Mouse (Mus musculus): ENCODE data around the gene B4galnt1. TPM values are rescaled to one million over a fixed set of nuclear protein-coding genes. Genes with fewer than 3 reads are reported as not detected.

The B4galnt1 gene
- total RNA-seq, 2 experiments from 2014 or later: 111 to 116 TPM

- intact Hi-C loops (cut with DNase I): no loop called here
- DNase-seq (ENCODE audit: low spot score in 2 of 2): no peak
These were observed 32.1 kb downstream of the B4galnt1 start for GRCm38 (mm10) chr10:127197104-127197503.

GRCm38 (mm10) chr10:127197505-127198110 lies 32.6 kb downstream of the B4galnt1 start:
- intact Hi-C loops (cut with DNase I): no loop called here
- peak in 1 of 2 experiments; percentile 69 for DNase-seq (ENCODE audit: low spot score in 2 of 2)

- DNase-seq (ENCODE audit: low spot score in 2 of 2): no peak
- intact Hi-C loops (cut with DNase I): no loop called here
These were observed 33.5 kb downstream of the B4galnt1 start for GRCm38 (mm10) chr10:127198492-127198891.

GRCm38 (mm10) chr10:127199068-127199467 lies 34.0 kb downstream of the B4galnt1 start:
- intact Hi-C loops (cut with DNase I): no loop called here

DNA sequence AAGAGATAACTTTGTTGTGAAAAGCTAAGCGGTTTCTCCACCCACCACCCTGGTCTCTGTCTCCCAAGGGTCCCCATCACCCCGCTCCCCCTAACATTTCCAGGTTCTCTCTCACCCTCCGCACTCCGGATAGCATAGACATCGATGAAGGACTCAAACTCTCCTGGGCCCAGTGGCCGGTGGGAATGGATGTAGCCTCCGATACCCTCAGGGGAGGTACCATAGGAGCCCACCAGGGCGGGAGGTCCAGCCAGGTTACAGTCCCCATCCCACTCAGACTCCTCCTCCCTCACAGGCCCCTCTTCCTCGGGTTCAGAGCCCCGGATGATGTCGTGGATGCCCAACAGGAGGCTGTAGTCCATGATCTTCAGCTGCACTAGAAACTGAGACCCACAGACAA lies 34.4 kb downstream of the B4galnt1 start:
- no peak for DNase-seq (ENCODE audit: low spot score in 2 of 2)
- intact Hi-C loops (cut with DNase I): no loop called here

More at GRCm38 (mm10) chr10:127199068-127199467, 34.0 kb downstream of the B4galnt1 start:
- DNase-seq (ENCODE audit: low spot score in 2 of 2): no peak

DNA sequence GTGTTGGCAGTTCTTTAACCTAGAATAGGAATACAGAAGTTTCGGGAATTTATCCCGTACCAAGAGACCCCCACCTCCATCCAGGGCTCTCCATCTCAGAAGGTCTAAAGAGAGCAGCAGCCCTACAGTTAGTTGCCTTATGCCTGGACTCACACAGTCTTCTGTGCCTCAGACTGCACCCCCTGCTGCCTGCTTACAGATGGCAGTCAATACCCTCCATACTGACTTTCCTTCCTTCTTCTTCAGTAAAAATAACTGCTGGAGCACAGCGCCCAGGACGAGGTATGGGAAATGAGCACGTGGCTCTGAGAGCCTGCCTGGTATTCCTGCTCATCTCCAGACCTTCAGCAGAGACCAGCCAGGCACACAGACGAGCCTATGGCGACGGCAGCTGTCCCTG lies 35.3 kb downstream of the B4galnt1 start:
- intact Hi-C loops (cut with DNase I): no loop called here
- no peak for DNase-seq (ENCODE audit: low spot score in 2 of 2)

- DNase-seq (ENCODE audit: low spot score in 2 of 2): no peak
- intact Hi-C loops (cut with DNase I): no loop called here
These were observed 38.1 kb downstream of the B4galnt1 start for GRCm38 (mm10) chr10:127203106-127203505.

GRCm38 (mm10) chr10:127204589-127204988 lies 39.6 kb downstream of the B4galnt1 start:
- intact Hi-C loops (cut with DNase I): no loop called here
- DNase-seq (ENCODE audit: low spot score in 2 of 2): no peak

DNA sequence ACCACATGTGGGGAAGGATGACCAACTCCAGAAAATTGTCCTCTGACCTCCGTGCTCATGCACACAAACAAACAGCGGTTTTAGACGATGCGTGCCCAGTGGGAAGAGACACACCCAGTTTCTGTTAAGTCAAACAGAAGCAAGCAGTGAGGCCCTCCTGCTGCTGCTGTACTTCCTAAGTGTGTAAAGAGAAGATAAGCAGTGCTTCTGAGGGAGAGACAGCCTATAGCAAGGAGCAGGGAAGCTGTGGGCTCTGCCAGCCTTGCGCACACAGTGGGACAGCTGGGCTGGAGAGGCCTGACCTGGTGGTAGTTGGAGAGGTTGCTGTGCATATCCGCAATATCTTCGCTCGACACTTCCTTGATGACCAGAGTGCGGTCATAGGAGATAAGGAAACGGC lies 40.3 kb downstream of the B4galnt1 start:
- DNase-seq (ENCODE audit: low spot score in 2 of 2): no peak
- intact Hi-C loops (cut with DNase I): no loop called here

- intact Hi-C loops (cut with DNase I): no loop called here
- DNase-seq (ENCODE audit: low spot score in 2 of 2): peak in 1 of 2 experiments; percentile 90
These were observed 43.9 kb downstream of the B4galnt1 start for GRCm38 (mm10) chr10:127208921-127209320.

DNA sequence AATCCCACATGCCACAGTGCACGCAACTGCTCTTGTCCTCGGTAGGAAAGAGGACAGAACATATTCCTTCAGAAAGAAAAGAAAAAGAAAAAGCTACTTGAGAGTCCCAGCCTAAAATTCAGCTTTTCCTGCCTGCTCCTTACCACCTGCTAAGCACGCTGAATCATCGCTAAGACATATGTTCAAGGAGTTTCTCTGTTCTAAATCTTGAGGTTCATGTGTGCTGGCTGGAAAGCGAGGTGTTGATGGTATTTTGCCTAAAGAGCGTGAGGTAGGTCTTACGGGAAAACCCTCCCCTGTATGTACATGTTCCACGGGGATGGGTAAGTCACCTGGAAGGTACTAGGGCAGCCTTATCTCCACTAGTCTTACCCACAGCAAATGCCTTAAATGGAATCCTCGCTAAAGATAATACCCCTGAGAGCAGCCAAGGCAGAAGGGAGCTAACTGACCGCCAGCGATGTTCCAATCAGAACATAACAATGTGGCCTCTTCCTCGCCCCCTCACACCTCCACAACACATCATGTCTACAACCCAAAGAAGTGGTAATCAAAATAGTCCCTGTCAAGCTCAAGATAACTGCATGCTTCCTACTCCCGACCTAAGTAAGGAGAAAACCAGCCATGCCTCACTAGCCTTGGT lies 45.0 kb downstream of the B4galnt1 start:
- intact Hi-C loops (cut with DNase I): loop anchor here (1.0 kb wide), 2 partner anchors 14 to 23 kb away; no protein-coding TSS in a partner anchor
- peak in 1 of 2 experiments; percentile 82 for DNase-seq (ENCODE audit: low spot score in 2 of 2)

GRCm38 (mm10) chr10:127210961-127211405 lies 46.0 kb downstream of the B4galnt1 start:
- intact Hi-C loops (cut with DNase I): loop anchor here (1.0 kb wide), 3 partner anchors 15 to 24 kb away; no protein-coding TSS in a partner anchor
- no peak for DNase-seq (ENCODE audit: low spot score in 2 of 2)

DNA sequence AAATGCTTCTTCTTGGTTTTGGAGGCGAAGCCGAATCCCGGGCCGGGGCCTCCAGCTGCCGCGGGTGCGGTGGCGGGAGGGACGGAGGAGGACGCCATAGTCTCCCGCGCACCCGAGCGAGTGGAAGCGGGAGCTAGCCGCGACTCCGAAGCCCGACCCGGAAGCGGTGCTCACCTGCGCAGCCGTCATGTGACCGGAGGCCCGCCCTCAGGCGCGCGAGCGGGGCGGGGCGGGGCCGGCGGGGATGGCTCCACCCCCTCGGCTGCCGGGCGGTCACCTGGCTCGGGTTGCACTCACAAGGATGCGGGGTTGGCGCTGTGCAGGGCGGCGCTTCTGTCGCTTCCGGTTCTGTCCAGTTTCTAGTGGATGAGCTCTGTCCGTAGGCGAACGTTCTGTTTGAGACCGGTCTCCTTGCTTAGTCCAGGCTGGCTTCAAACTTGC lies 46.4 kb downstream of the B4galnt1 start, which contains the start of gene Pip4k2c:
Pip4k2c (minus strand) TSS at position 172 of the 441 bp plus-strand sequence.
- peak; percentile 92 to 96 for DNase-seq (ENCODE audit: low spot score in 2 of 2)
- intact Hi-C loops (cut with DNase I): loop anchor here (1.0 kb wide), 1 partner anchor 15 kb away; no protein-coding TSS in a partner anchor

- intact Hi-C loops (cut with DNase I): no loop called here
- DNase-seq (ENCODE audit: low spot score in 2 of 2): no peak
These were observed 48.2 kb downstream of the B4galnt1 start for GRCm38 (mm10) chr10:127213272-127213671.

DNA sequence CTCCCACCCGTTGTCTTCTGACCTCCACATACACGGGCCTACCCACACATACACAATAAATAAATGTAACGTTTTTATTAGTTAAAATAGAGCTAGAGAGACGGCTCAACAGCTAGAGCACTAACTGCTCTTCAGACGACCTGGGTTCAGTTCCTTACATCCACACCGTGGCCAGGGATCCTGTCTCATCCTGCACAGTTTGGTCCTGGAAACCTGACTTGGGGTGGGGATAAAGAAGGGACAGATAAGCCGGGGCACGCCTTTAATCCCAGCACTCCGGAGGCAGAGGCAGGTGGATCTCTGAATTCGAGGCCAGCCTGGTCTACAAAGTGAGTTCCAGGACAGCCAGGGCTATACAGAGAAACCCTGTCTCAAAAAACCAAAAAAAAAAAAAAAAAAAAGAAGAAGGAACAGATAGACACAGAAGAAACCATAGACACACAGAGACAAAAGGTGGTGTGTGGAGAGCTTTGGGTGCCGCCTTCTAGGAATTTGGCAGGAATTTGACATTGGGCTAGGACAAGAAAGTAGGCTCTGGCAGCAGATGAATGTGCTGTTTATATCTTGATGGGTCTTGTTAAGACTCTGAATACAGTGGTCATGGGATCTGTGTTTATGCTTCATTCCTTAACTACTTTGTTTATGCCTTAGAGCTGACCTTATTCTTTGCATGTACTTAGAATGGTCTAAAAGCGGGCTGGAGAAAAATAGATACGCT lies 48.8 kb downstream of the B4galnt1 start:
- intact Hi-C loops (cut with DNase I): no loop called here
- no peak for DNase-seq (ENCODE audit: low spot score in 2 of 2)

DNA sequence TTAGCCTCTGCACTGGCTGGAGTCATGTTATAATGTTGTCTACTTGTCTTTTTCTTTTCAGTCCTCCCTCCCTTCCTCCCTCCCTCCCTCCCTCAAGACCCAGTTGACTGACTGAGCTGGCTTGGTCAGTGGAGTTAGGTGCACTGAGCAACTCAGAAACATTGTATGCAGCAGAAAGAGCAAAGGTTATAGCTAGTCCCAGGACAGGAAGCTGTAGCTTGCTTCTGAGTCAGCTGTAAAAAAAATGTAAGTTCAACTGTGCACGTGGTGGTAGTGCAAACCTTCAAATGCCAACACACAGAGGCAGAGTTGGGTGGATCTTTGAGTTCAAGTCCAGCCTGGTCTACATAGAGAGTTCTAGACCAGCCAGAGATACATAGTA lies 49.4 kb downstream of the B4galnt1 start:
- intact Hi-C loops (cut with DNase I): no loop called here

GRCm38 (mm10) chr10:127216456-127216855 lies 51.4 kb downstream of the B4galnt1 start:
- intact Hi-C loops (cut with DNase I): no loop called here

More for the DNA sequence above, 49.4 kb downstream of the B4galnt1 start:
- DNase-seq (ENCODE audit: low spot score in 2 of 2): no peak

DNA sequence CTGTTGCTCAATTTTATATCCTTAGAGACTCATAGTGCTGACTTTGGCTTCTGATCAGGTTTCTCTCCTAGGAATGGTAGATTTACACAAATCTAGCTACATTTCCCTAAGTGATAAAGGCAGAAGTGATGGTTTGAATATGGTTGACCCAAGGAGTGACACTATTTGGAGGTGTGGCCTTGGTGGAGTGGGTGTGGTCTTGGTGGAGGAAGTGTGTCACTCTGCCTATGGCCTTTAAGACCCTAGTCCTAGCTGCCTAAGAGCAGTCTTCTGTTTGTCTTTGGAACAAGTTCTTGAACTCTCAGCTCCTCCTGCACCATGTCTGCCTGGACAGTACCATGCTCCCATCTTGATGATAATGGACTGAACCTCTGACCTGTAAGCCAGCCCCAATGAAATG lies 52.2 kb downstream of the B4galnt1 start:
- intact Hi-C loops (cut with DNase I): no loop called here
- DNase-seq (ENCODE audit: low spot score in 2 of 2): no peak

More at GRCm38 (mm10) chr10:127216456-127216855, 51.4 kb downstream of the B4galnt1 start:
- DNase-seq (ENCODE audit: low spot score in 2 of 2): peak in 1 of 2 experiments; percentile 87

DNA sequence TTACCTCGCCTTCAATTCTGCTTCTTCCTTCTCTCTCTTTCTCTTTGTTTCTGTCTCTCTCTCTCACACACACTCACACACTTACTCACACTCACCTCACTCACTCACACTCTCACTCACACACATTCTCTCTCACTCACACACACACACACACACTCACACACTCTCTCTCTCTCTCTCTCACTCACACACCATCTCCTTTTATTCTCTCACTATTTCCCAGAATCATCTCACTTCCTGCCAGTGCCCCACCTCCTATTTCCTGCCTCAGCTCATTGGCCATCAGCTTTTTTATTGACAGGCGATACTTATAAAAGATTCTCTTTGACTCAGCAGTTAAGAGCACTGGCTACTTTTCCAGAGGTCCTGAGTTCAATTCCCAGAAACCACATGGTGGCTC lies 53.3 kb downstream of the B4galnt1 start:
- intact Hi-C loops (cut with DNase I): no loop called here
- no peak for DNase-seq (ENCODE audit: low spot score in 2 of 2)
